Mouse (Mus musculus) neural tube, embryonic 14.5 days (tissue): ENCODE measurements around the gene Chaf1a. TPM values are rescaled to one million over a fixed set of nuclear protein-coding genes. Genes with fewer than 3 reads are reported as not detected.
"Not testable (repeated sequence)": the region's sequence is repeated elsewhere in the genome, so short reads cannot be mapped to it uniquely, and the experiment has no call there.

Experiments used
- ATAC-seq: fragments of 200-750 bp; cut with Nextera tagmentation; 2 replicates; pipeline ENCODE4 v1.8.0; 2017; ENCODE audit warnings: low read depth, mild to moderate bottlenecking, moderate TSS enrichment, moderate library complexity
- H3K27ac ChIP-seq: fragments of 300-500 bp; sonication (generic); 2 replicates; pipeline ENCODE4 v1.5.1; 2014; ENCODE audit warnings: low read depth, mild to moderate bottlenecking, control low read depth, low read length, moderate library complexity, mixed read lengths
- H3K27me3 ChIP-seq: fragments of 300-500 bp; sonication (generic); 2 replicates; pipeline ENCODE4 v1.6.1; 2014; ENCODE audit warnings: low read length; ENCODE audit not compliant: control insufficient read depth, insufficient read depth
- H3K36me3 ChIP-seq: fragments of 300-500 bp; sonication (generic); 2 replicates; pipeline ENCODE4 v1.6.1; 2014; ENCODE audit warnings: low read length, mixed read lengths; ENCODE audit not compliant: control insufficient read depth, insufficient read depth
- H3K4me1 ChIP-seq: fragments of 300-500 bp; sonication (generic); 2 replicates; pipeline ENCODE4 v1.6.1; 2014; ENCODE audit warnings: low read length; ENCODE audit not compliant: control insufficient read depth, insufficient read depth
- H3K4me2 ChIP-seq: fragments of 300-500 bp; sonication (generic); 2 replicates; pipeline ENCODE4 v1.6.1; 2014; ENCODE audit warnings: mild to moderate bottlenecking, low read depth, low read length, control low read depth
- H3K4me3 ChIP-seq: fragments of 300-500 bp; sonication (generic); 2 replicates; pipeline ENCODE4 v1.5.1; 2014; ENCODE audit warnings: low read depth, low read length, control low read depth, mixed read lengths
- H3K9ac ChIP-seq: fragments of 300-500 bp; sonication (generic); replicated peaks from 2 replicates; pipeline ENCODE4 v1.6.1; 2014; ENCODE audit warnings: low read depth, mild to moderate bottlenecking, control low read depth, low read length, mixed read lengths
- H3K9me3 ChIP-seq: fragments of 300-500 bp; sonication (generic); 2 replicates; pipeline ENCODE4 v1.6.1; 2016; ENCODE audit warnings: low read length; ENCODE audit not compliant: control insufficient read depth
- WGBS: fragments of 180-500 bp; shearing (Covaris S2); extraction: QIAGEN DNeasy Blood & Tissue Kit; methylation state at CpG from one replicate; pipeline ENCODE4 v1.1.7; 2014; 5-methylcytosine and 5-hydroxymethylcytosine counted together
- polyA plus RNA-seq: library from polyadenylated mRNA; unstranded; fragments of >200 nt; fragmentation: Nextera tagmentation; extraction: Ambion mirVana; gene quantifications from 2 replicates; pipeline ENCODE4 v1.2.1, GENCODE M21; 2014

The Chaf1a gene
- polyA plus RNA-seq, 1 experiment from 2014 or later = 2.3 TPM

GRCm38 (mm10) chr17:56102927-56103326 lies 62.7 kb downstream of the Chaf1a start:
- Histone ChIP-seq H3K4me1 (no peaks in the 10 kb centered on the region), H3K9ac (no peak overlapping the region), H3K27me3 (no peaks in the 10 kb centered on the region), H3K9me3 (no peaks in the 10 kb centered on the region), H3K27ac (no peak overlapping the region), H3K36me3 (peaks cover 31% of the 10 kb centered on the region), H3K4me3 (no peak overlapping the region), H3K4me2 (no peak overlapping the region)
- 93% methylated on average over 9 of the region's 9 CpGs for WGBS
- no peak for ATAC-seq

GRCm38 (mm10) chr17:56103465-56104285 lies 63.4 kb downstream of the Chaf1a start:
- 98% methylated on average over 8 of the region's 8 CpGs for WGBS
- H3K4me3 ChIP-seq = no peak overlapping the region
- H3K36me3 ChIP-seq = peaks cover 23% of the 10 kb centered on the region
- no peaks in the 10 kb centered on the region for H3K4me1 ChIP-seq
- no peaks in the 10 kb centered on the region for H3K27me3 ChIP-seq
- no peak overlapping the region for H3K9ac ChIP-seq
- H3K4me2 ChIP-seq = no peak overlapping the region
- no peaks in the 10 kb centered on the region for H3K9me3 ChIP-seq
- H3K27ac ChIP-seq = no peak overlapping the region
- no peak for ATAC-seq

- not testable (repeated sequence) for H3K4me2 ChIP-seq, H3K4me1 ChIP-seq, H3K9ac ChIP-seq, H3K27me3 ChIP-seq, H3K4me3 ChIP-seq, H3K9me3 ChIP-seq, H3K27ac ChIP-seq, ATAC-seq
- peaks cover 23% of the 10 kb centered on the region for H3K36me3 ChIP-seq
- WGBS = 88% methylated on average over 2 of the region's 5 CpGs
These were observed 64.6 kb downstream of the Chaf1a start for GRCm38 (mm10) chr17:56104821-56105220.

GRCm38 (mm10) chr17:56106436-56106835 lies 66.2 kb downstream of the Chaf1a start:
- ATAC-seq, H3K27ac ChIP-seq, H3K4me3 ChIP-seq, H3K4me2 ChIP-seq, H3K9me3 ChIP-seq, H3K9ac ChIP-seq, H3K27me3 ChIP-seq, H3K4me1 ChIP-seq: not testable (repeated sequence)
- WGBS = 95% methylated on average over 4 of the region's 4 CpGs
- H3K36me3 ChIP-seq = peaks cover 14% of the 10 kb centered on the region

GRCm38 (mm10) chr17:56106981-56107380 lies 66.7 kb downstream of the Chaf1a start:
- ATAC-seq = no peak
- no peaks in the 10 kb centered on the region for H3K4me1 ChIP-seq
- no peaks in the 10 kb centered on the region for H3K9me3 ChIP-seq
- peaks cover 11% of the 10 kb centered on the region for H3K36me3 ChIP-seq
- H3K9ac ChIP-seq = no peak overlapping the region
- H3K27ac ChIP-seq = no peak overlapping the region
- no peak overlapping the region for H3K4me2 ChIP-seq
- 78% methylated on average over 4 of the region's 4 CpGs for WGBS
- no peak overlapping the region for H3K4me3 ChIP-seq
- no peaks in the 10 kb centered on the region for H3K27me3 ChIP-seq

- Histone ChIP-seq H3K4me3 (no peak overlapping the region), H3K27ac (no peak overlapping the region), H3K9ac (no peak overlapping the region), H3K27me3 (no peaks in the 10 kb centered on the region), H3K9me3 (no peaks in the 10 kb centered on the region), H3K4me2 (no peak overlapping the region), H3K4me1 (no peaks in the 10 kb centered on the region), H3K36me3 (0 out of 2 replicates have a peak, but pooled peaks cover 5% of the 10 kb centered on the region)
- ATAC-seq = no peak
- WGBS = 79% methylated on average over 2 of the region's 2 CpGs
These were observed 67.5 kb downstream of the Chaf1a start for GRCm38 (mm10) chr17:56107736-56108135.

- Histone ChIP-seq H3K9me3 (no peaks in the 10 kb centered on the region), H3K4me1 (no peaks in the 10 kb centered on the region), H3K27ac (no peak overlapping the region), H3K27me3 (no peaks in the 10 kb centered on the region), H3K36me3 (no peaks in the 10 kb centered on the region), H3K9ac (no peak overlapping the region), H3K4me2 (no peak overlapping the region), H3K4me3 (no peak overlapping the region)
- 78% methylated on average over 6 of the region's 6 CpGs for WGBS
- no peak for ATAC-seq
These were observed 68.2 kb downstream of the Chaf1a start for GRCm38 (mm10) chr17:56108334-56109044.

GRCm38 (mm10) chr17:56109219-56110051 lies 69.2 kb downstream of the Chaf1a start, which contains the start of gene Plin4:
Gene Plin4, minus strand, starts transcription at chr17:56109803.
- Histone ChIP-seq H3K9ac (no peak within 1 kb of the TSS), H3K27ac (no peak within 1 kb of the TSS), H3K36me3 (no peaks in the 10 kb centered on the region), H3K9me3 (no peaks in the 10 kb centered on the region), H3K27me3 (no peaks in the 10 kb centered on the region), H3K4me3 (no peak within 1 kb of the TSS), H3K4me1 (no peaks in the 10 kb centered on the region), H3K4me2 (no peak within 1 kb of the TSS)
- 61% methylated on average over 10 of the region's 10 CpGs for WGBS
- no peak for ATAC-seq
